Mouse (Mus musculus) cerebellum, postnatal 4 days (tissue): ENCODE measurements at regions not wholly inside any gene's neighbourhood (a gene's known extent, or its start where the extent isn't known, plus 50 kb on each side); places are given as distances from the start of the nearest gene placed in this dataset.

Experiments
- DNase-seq, 2 experiments: peaks; one replicate each; pipeline ENCODE4 v3.0.0; 2022; ENCODE audit warnings: low spot score in 2 of 2, mixed read lengths in 1 of 2

- DNase-seq, result no peak
These were observed 178.5 kb upstream of the Zfp64 start for GRCm38 (mm10) chr2:169133855-169134254.

GRCm38 (mm10) chr2:169125476-169125875 is 170.1 kb upstream of the Zfp64 start:
- DNase-seq, result no peak

GRCm38 (mm10) chr2:169122887-169123286 is 167.5 kb upstream of the Zfp64 start:
- DNase-seq, result no peak

DNA sequence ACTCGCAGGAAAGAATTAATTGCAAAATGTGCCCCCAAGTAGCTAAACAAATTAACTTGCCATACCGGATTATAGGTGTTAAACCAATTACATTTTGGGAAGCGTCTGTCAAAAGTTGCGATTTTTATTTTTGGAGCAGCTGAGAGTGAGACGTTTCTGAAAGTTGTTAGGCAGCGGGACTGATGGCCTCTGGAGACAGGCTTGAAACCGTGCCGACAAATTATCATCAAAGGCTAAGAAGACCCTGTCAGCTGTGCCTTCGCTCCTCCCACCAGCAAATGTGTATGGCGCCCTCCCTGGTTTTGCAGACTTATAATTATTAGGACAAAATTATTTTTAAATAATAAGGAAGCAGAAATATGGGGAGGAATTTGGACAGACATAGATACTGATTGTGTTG is 161.5 kb upstream of the Zfp64 start:
- DNase-seq, result no peak

DNA sequence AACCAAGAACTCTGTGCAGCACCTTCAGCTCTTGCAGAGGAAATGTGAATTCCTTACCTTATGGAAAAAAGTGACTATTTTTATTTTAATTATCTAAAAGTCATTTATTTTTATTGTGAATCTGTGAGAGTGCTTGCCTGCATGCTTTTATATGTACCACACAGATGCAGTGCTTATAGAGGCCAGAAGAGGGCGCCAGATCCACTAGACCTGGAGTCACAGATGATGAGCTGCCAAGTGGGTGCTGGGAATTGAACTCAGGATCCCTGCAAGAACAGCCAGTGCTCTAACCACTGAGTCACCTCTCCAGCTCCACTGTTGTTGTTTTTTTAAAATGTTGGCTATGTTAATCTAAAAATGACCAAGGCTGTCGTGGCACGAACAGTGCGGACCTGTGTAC is 153.7 kb upstream of the Zfp64 start:
- DNase-seq, result no peak

- peak; percentile 37 to 46 for DNase-seq
These were observed 152.7 kb upstream of the Zfp64 start for GRCm38 (mm10) chr2:169108037-169108436.

- no peak for DNase-seq
These were observed 146.3 kb upstream of the Zfp64 start for GRCm38 (mm10) chr2:169101506-169102261.

GRCm38 (mm10) chr2:169100516-169100915 is 145.1 kb upstream of the Zfp64 start:
- no peak for DNase-seq

GRCm38 (mm10) chr2:169099678-169100077 is 144.3 kb upstream of the Zfp64 start:
- DNase-seq, result no peak

- DNase-seq, result no peak
These were observed 143.2 kb upstream of the Zfp64 start for GRCm38 (mm10) chr2:169098591-169098990.

GRCm38 (mm10) chr2:169094011-169094754 is 138.8 kb upstream of the Zfp64 start:
- DNase-seq, result no peak

GRCm38 (mm10) chr2:169090256-169090655 is 134.9 kb upstream of the Zfp64 start:
- DNase-seq, result no peak

- no peak for DNase-seq
These were observed 133.6 kb upstream of the Zfp64 start for GRCm38 (mm10) chr2:169088870-169089484.

DNA sequence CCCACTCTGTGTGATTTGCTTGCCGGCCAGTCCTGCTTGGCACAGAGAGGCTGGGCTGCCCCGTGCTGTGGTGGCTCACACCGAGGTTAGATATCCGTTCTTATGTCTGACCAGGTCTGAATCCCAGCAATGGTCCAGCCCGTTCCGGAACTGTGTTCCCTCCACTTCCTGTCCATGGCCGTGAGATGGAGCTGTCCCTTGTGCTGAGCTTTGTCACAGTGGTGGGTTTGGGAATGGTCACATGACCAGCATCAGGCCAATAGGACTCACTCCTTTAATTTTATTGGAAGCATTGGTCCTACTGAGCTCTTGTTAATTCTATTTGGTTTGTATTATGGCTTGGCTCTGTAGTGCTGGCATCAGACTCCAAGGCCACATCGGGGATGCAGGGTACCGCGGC is 132.9 kb upstream of the Zfp64 start:
- DNase-seq, result no peak

DNA sequence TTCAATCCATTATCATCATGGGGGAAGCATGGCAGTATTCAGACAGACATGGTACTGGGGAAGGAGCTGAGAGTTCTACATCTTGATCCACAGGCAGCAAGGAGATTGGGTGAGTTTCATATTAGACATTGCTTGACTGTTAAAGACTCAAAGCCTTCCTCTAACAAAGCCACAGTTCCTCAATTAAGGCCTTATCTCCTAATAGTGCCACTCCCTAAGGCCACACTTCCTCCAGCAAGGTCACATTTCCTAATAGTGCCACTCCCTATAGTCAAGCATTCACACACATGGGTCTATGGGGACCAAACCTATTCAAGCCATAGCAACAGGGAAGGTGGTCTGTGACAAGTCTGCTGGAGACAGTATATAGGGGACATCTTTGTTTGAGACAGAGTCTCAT is 115.9 kb upstream of the Zfp64 start:
- DNase-seq, result no peak

- DNase-seq, result no peak
These were observed 109.8 kb upstream of the Zfp64 start for GRCm38 (mm10) chr2:169065166-169065698.

GRCm38 (mm10) chr2:169061520-169061919 is 106.1 kb upstream of the Zfp64 start:
- DNase-seq, result peak; percentile 66 to 85

DNA sequence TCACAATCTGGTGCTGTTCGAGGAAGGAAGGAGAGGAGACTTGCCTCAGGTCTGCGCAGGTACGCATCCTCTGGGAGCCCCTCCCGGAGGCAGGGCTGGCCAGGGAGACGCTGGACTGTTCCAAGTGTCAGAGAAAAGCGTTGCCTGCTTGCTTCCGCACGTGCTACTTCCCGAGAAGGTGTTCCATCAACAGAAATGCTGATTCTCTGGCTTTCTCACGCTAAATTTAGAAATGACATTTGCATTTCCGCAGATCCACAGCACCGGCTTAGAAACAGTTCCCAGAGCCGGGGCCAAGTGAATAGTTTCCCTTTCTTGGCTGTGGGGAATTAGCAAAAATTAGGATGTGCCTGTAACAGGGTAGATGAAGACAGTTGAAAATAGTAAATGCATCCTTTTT is 105.1 kb upstream of the Zfp64 start:
- DNase-seq, result no peak

DNA sequence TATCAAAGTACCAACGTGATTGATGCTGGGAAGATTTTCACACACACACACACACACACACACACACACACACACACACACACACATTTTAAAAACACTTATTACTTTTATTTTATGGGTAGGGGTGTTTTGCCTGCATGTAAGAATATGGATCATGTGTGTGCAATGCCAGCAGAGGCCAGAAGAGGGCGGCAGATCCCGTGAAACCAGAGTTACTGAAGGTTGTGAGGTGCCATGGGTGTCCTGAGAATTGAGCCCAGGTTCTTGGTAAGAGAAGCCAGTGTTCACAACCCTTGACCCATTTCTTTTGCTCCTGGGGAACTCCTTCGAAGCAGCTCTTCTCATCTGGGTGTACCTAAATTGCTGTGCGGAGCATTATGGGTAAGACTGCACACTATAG is 102.4 kb upstream of the Zfp64 start:
- DNase-seq, result no peak

DNA sequence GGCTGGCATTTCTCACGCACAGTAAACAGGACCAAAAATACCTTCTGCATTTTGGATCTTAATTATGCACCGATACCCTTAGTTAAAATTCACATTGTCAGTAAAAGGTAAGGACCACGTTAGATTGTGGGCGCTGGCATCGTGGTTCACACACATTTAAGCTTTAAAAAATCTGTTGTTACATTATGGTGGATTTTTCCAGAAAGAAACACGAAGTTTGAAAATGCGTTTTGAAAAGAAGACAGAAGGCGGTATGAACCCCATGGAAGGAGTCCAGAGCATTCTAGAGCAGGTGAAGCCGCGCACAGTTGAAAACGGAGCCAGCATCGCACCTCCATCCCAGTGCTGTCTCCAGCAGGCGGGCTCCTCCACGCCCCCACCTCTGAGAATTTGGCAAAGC is 94.6 kb upstream of the Zfp64 start:
- DNase-seq, result no peak

DNA sequence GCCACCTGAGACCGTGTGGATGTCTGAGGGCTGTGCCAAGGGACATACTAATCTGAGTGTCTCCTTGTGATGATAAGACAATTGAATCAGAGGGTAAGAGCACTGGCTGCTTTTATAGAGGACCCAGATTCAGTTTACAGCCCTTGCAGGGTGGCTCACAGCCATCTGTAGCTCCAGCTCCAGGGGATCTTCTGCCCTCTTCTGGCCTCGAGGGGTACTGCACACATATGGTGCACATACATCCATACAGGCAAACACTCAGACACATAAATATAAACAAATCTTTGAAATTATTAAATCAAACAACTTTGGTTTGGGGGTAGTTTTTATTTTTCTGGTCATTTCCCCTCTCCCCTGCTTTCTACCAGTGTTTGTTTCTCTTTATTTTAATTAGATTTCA is 86.4 kb upstream of the Zfp64 start:
- DNase-seq, result no peak

- DNase-seq, result no peak
These were observed 82.6 kb upstream of the Zfp64 start for GRCm38 (mm10) chr2:169037975-169038374.

DNA sequence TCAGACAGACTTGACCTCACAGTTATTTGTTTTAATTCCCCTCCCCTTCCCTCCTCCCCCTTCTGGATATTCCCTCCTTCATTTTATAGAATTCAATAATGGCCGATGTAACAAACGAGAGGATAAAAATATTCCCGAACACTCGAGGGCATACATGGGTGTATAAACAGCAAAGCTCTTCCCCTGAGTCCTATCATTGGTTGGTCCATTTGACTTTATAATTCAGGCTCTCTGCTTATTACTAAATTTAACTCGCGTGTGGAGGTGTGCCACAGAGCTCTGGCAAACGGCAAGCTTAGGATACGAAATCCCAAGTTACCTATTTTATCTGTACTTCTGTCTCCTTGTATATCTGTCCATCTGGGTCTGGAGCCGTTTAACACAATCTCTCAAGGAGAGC is 82.1 kb upstream of the Zfp64 start:
- no peak for DNase-seq
